In genomic region chr4:119098216-119099210, GRCm38 (mm10) we compare ENCODE assay signal across 17 mouse cellular contexts. TPM values are rescaled to one million over a fixed set of nuclear protein-coding genes. Genes with fewer than 3 reads are reported as not detected.
DNase-seq lines count a peak whose midpoint lies in the region; ATAC-seq and TF ChIP-seq lines count a peak whose summit lies in the region.
"Had no signal": no experiment of that assay in that cellular context is flagged by ENCODE, and none has a peak within 500 bp of the region (broad histone marks: within the 10 kb centered on the region; RNA-seq: fewer than 3 reads in every experiment).

No protein-coding gene starts in this region.

- H3K4me3 ChIP-seq in forebrain, embryonic 10.5 days, result no peak overlapping the region
- H3K4me3 ChIP-seq in forebrain, embryonic 12.5 days (replicated peaks), result no peak overlapping the region
- H3K4me3 ChIP-seq in liver, embryonic 12.5 days, result no peak overlapping the region
- H3K4me3 ChIP-seq in liver, postnatal 0 days (ENCODE audit: low read depth, low read length), result no peak overlapping the region
- H3K4me3 ChIP-seq: limb, embryonic 12.5 days had no signal

- 76% methylated on average over 8 of the region's 8 CpGs for WGBS in forebrain, embryonic 10.5 days
- 66% methylated on average over 8 of the region's 8 CpGs for WGBS in forebrain, embryonic 12.5 days
- WGBS in liver, embryonic 12.5 days (ENCODE audit: insufficient replicate concordance), result 61% methylated on average over 8 of the region's 8 CpGs
- WGBS in liver, postnatal 0 days (ENCODE audit: insufficient replicate concordance), result 58% methylated on average over 8 of the region's 8 CpGs

- no peak for DNase-seq in forebrain, embryonic 10.5 days (ENCODE audit: extremely low spot score, low spot score)
- DNase-seq in liver, result no peak
- peak; percentile 79 for DNase-seq in brain, adult 2 months (ENCODE audit: low read depth, low spot score)
- DNase-seq in liver, postnatal 0 days, result no peak
- no peak for DNase-seq in B cell, adult 2 months
- DNase-seq: cerebellum, adult 8-10 months; gastrocnemius, postnatal 14 days; kidney, adult 8-10 months; lung, adult 2 months; midbrain, embryonic 14.5 days; right cerebral cortex, postnatal 14 days had no signal

- H3K4me1 ChIP-seq in forebrain, embryonic 10.5 days, result peaks cover 14% of the 10 kb centered on the region
- H3K4me1 ChIP-seq in forebrain, embryonic 12.5 days, result no peaks in the 10 kb centered on the region
- peaks cover 29% of the 10 kb centered on the region for H3K4me1 ChIP-seq in liver, embryonic 12.5 days
- 0 out of 2 replicates have a peak, but pooled peaks cover 5% of the 10 kb centered on the region for H3K4me1 ChIP-seq in liver, postnatal 0 days (ENCODE audit: insufficient read depth)

- H3K9ac ChIP-seq in forebrain, embryonic 12.5 days, result no peak overlapping the region
- H3K9ac ChIP-seq in liver, embryonic 12.5 days, result no peak overlapping the region
- H3K9ac ChIP-seq in liver, postnatal 0 days (replicated peaks), result peak overlapping the region; percentile 9; the same call in 1 of the 2 replicates
- H3K9ac ChIP-seq: limb, embryonic 12.5 days had no signal

- no peak for ATAC-seq in forebrain, embryonic 12.5 days (ENCODE audit: low FRiP score)
- no peak for ATAC-seq in liver, embryonic 12.5 days
- peak; percentile 54; the same call in 1 of the 2 replicates for ATAC-seq in liver, postnatal 0 days
- ATAC-seq: CD4-positive, CD25-positive, alpha-beta regulatory T cell, adult 4 months had no signal

- H3K27ac ChIP-seq in forebrain, embryonic 10.5 days, result peak overlapping the region; percentile 48; the same call in 1 of the 2 replicates
- no peak overlapping the region for H3K27ac ChIP-seq in forebrain, embryonic 12.5 days
- H3K27ac ChIP-seq in liver, embryonic 12.5 days, result 0 out of 2 replicates have a peak overlapping the region, but pooled peaks have one; percentile 10
- no peak overlapping the region for H3K27ac ChIP-seq in liver, postnatal 0 days (ENCODE audit: low read depth)
- H3K27ac ChIP-seq: limb, embryonic 12.5 days; macrophage had no signal

- no peaks in the 10 kb centered on the region for H3K9me3 ChIP-seq in forebrain, embryonic 10.5 days
- H3K9me3 ChIP-seq in forebrain, embryonic 12.5 days, result no peaks in the 10 kb centered on the region
- no peaks in the 10 kb centered on the region for H3K9me3 ChIP-seq in liver, embryonic 12.5 days (replicated peaks)
- H3K9me3 ChIP-seq in liver, postnatal 0 days (ENCODE audit: low read length), result no peaks in the 10 kb centered on the region
- H3K9me3 ChIP-seq: limb, embryonic 12.5 days had no signal

- no peak for TF ChIP-seq CTCF in liver, postnatal 0 days (IDR thresholded peaks at IDR 0.05; ENCODE audit: low read depth)

- no peak for TF ChIP-seq EP300 in liver, postnatal 0 days (IDR thresholded peaks at IDR 0.05; ENCODE audit: low read depth)

- no peak overlapping the region for H3K4me2 ChIP-seq in forebrain, embryonic 12.5 days
- H3K4me2 ChIP-seq in liver, embryonic 12.5 days, result no peak overlapping the region
- H3K4me2 ChIP-seq in liver, postnatal 0 days (ENCODE audit: low read depth, low read length), result no peak overlapping the region
- H3K4me2 ChIP-seq: heart, embryonic 11.5 days; limb, embryonic 12.5 days had no signal

- no peaks in the 10 kb centered on the region for H3K36me3 ChIP-seq in forebrain, embryonic 10.5 days (replicated peaks)
- no peaks in the 10 kb centered on the region for H3K36me3 ChIP-seq in forebrain, embryonic 12.5 days (replicated peaks)
- H3K36me3 ChIP-seq in liver, embryonic 12.5 days, result no peaks in the 10 kb centered on the region
- no peaks in the 10 kb centered on the region for H3K36me3 ChIP-seq in liver, postnatal 0 days (replicated peaks; ENCODE audit: insufficient read depth, low read length)
- H3K36me3 ChIP-seq: limb, embryonic 12.5 days had no signal

- H3K27me3 ChIP-seq in forebrain, embryonic 10.5 days (ENCODE audit: poor library complexity, severe bottlenecking), result no peaks in the 10 kb centered on the region
- H3K27me3 ChIP-seq in forebrain, embryonic 12.5 days, result no peaks in the 10 kb centered on the region
- H3K27me3 ChIP-seq in liver, embryonic 12.5 days (replicated peaks), result peaks cover 22% of the 10 kb centered on the region
- no peaks in the 10 kb centered on the region for H3K27me3 ChIP-seq in liver, postnatal 0 days (ENCODE audit: insufficient read depth, low read length)
- H3K27me3 ChIP-seq: limb, embryonic 12.5 days had no signal

RNA-seq across cellular contexts. Expression of gene Slc2a1, which starts 10.0 kb away (rescaled TPM):
- polyA plus RNA-seq in forebrain, embryonic 10.5 days (2016; fragmentation: Nextera tagmentation; extraction: Ambion mirVana), result 204 and 222 TPM in 2 replicates
- 110 and 113 TPM in 2 replicates for polyA plus RNA-seq in forebrain, embryonic 12.5 days (2016; fragmentation: Nextera tagmentation; extraction: Ambion mirVana)
- 309 TPM in 2 replicates for polyA plus RNA-seq in liver, embryonic 12.5 days (2016; fragmentation: Nextera tagmentation; extraction: Ambion mirVana)
- polyA plus RNA-seq in liver, postnatal 0 days (2015; fragmentation: Nextera tagmentation; extraction: Ambion mirVana), result 25.4 and 29.6 TPM in 2 replicates

Comparison
In these comparisons a context has a peak if more than half of its experiments do, and no peak if none do; other contexts are left out.
1. H3K27ac ChIP-seq: peak in forebrain, embryonic 10.5 days (single experiment) and liver, embryonic 12.5 days (single experiment); none in forebrain, embryonic 12.5 days (single experiment) and liver, postnatal 0 days (single experiment).